Mouse (Mus musculus) left cerebral cortex, postnatal 10 days (tissue): ENCODE data around the gene Olfr1143. TPM values are rescaled to one million over a fixed set of nuclear protein-coding genes. Genes with fewer than 3 reads are reported as not detected.

Experiments used
- DNase-seq, 2 experiments: peaks; one replicate each; pipeline ENCODE4 v3.0.0; 2021 to 2022; ENCODE audit warnings: low spot score in 2 of 2, mixed read lengths in 1 of 2; ENCODE audit errors: extremely low spot score in 1 of 2
- intact Hi-C: fragments of 180-260 bp; cut with DNase I; formaldehyde crosslinking; loops from one replicate; pipeline ENCODE4 v1.15.1; 2025
- total RNA-seq, 2 experiments: library from RNA; stranded (reverse); gene quantifications; 2 replicates each; pipeline ENCODE4 v1.2.3; 2021

Gene Olfr1143
- total RNA-seq, result not detected

GRCm38 (mm10) chr2:87800292-87800691 is at the start of gene Olfr1143:
TSS of gene Olfr1143 (plus strand) at chr2:87800592.
- intact Hi-C loops, result no loop called here
- no peak for DNase-seq

- intact Hi-C loops, result no loop called here
- no peak for DNase-seq
Measured at GRCm38 (mm10) chr2:87753891-87754290, 46.5 kb upstream of the Olfr1143 start, which contains the start of gene Olfr1141. TSS of gene Olfr1141 (minus strand) at chr2:87753991.

GRCm38 (mm10) chr2:87776143-87776542 is 24.2 kb upstream of the Olfr1143 start:
- DNase-seq, result no peak
- intact Hi-C loops, result no loop called here

GRCm38 (mm10) chr2:87779183-87779582 is 21.2 kb upstream of the Olfr1143 start, which contains the start of gene Olfr152:
TSS of gene Olfr152 (plus strand) at chr2:87779483.
- no peak for DNase-seq
- intact Hi-C loops, result no loop called here

- no peak for DNase-seq
- intact Hi-C loops, result no loop called here
Measured at GRCm38 (mm10) chr2:87809522-87809921, 9.1 kb downstream of the Olfr1143 start, which contains the start of gene Olfr1145. TSS of gene Olfr1145 (plus strand) at chr2:87809822.

- intact Hi-C loops, result no loop called here
- DNase-seq, result no peak
Measured at GRCm38 (mm10) chr2:87830233-87830632, 29.8 kb downstream of the Olfr1143 start, which contains the start of gene Olfr1148. TSS of gene Olfr1148 (plus strand) at chr2:87830533.

GRCm38 (mm10) chr2:87843693-87844092 is 43.3 kb downstream of the Olfr1143 start, which contains the start of gene Olfr1150-ps1:
TSS of gene Olfr1150-ps1 (plus strand) at chr2:87843993.
- intact Hi-C loops, result no loop called here
- DNase-seq, result no peak

Other genes with a start within 250 kb of the Olfr1143 start
- not detected for gene Olfr1129, start 226.7 kb upstream of the Olfr1143 start, total RNA-seq
- not detected for gene Olfr1130, start 194.4 kb upstream of the Olfr1143 start, total RNA-seq
- gene Olfr1131, start 173.5 kb upstream of the Olfr1143 start, total RNA-seq, result not detected
- not detected for gene Olfr1132, start 163.1 kb upstream of the Olfr1143 start, total RNA-seq
- gene Olfr1133, start 153.2 kb upstream of the Olfr1143 start, total RNA-seq, result not detected
- not detected for gene Olfr1134, start 142.1 kb upstream of the Olfr1143 start, total RNA-seq
- gene Olfr1135, start 126.9 kb upstream of the Olfr1143 start, total RNA-seq, result not detected
- gene Olfr1136, start 106.6 kb upstream of the Olfr1143 start, total RNA-seq, result not detected
- gene Olfr1137, start 87.4 kb upstream of the Olfr1143 start, total RNA-seq, result not detected
- not detected for gene Olfr1138, start 60.6 kb upstream of the Olfr1143 start, total RNA-seq
- not detected for gene Olfr1140, start 56.8 kb upstream of the Olfr1143 start, total RNA-seq
- gene Olfr1141, start 46.6 kb upstream of the Olfr1143 start, total RNA-seq, result not detected
- not detected for gene Olfr152, start 21.1 kb upstream of the Olfr1143 start, total RNA-seq
- not detected for gene Olfr1145, start 9.2 kb downstream of the Olfr1143 start, total RNA-seq
- gene Olfr1148, start 29.9 kb downstream of the Olfr1143 start, total RNA-seq, result not detected
- gene Olfr1150-ps1, start 43.4 kb downstream of the Olfr1143 start, total RNA-seq, result not detected
- not detected for gene Olfr1151, start 55.3 kb downstream of the Olfr1143 start, total RNA-seq
- not detected for gene Olfr1152, start 65.9 kb downstream of the Olfr1143 start, total RNA-seq
- not detected for gene Olfr1153, start 94.4 kb downstream of the Olfr1143 start, total RNA-seq
- gene Olfr1154, start 104.6 kb downstream of the Olfr1143 start, total RNA-seq, result not detected
- gene Olfr1155, start 144.5 kb downstream of the Olfr1143 start, total RNA-seq, result not detected
- gene Olfr1156, start 152.5 kb downstream of the Olfr1143 start, total RNA-seq, result not detected
- gene Olfr1157, start 167.7 kb downstream of the Olfr1143 start, total RNA-seq, result not detected
- gene Olfr74, start 174.1 kb downstream of the Olfr1143 start, total RNA-seq, result not detected
- not detected for gene Olfr1158, start 189.5 kb downstream of the Olfr1143 start, total RNA-seq
- gene Olfr1160, start 207.7 kb downstream of the Olfr1143 start, total RNA-seq, result not detected
- gene Olfr1161, start 222.2 kb downstream of the Olfr1143 start, total RNA-seq, result not detected
- not detected for gene Olfr73, start 237.1 kb downstream of the Olfr1143 start, total RNA-seq